Mouse (Mus musculus) retina, postnatal 7 days (tissue): Measurements from ENCODE around the gene Olfr884.

Experiments
- DNase-seq: peaks from one replicate; pipeline ENCODE4 v3.0.0-alpha.2; 2012; ENCODE audit warnings: low read depth, low spot score

Gene Olfr884

DNA sequence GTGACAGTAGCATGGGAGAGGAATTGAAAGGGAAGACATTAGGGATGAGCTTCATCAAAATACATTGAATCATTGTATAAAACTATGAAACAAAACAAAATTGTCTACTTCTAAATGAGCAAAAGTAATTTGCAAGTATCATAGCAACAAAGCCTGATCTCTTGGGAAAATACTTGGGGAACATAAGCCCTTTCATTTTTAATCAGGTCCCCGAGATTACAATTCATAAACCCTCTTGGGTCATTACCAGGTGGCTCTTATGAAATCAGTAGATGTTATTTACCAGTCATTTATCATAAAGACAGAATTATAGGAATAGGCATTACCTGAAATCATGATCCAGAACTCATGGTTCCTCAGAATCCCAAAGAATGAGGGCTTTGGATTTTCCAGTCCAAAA, at the start of gene Olfr884:
TSS of gene Olfr884 (plus strand) at position 301 of the 400 bp plus-strand sequence.
- no peak for DNase-seq

DNA sequence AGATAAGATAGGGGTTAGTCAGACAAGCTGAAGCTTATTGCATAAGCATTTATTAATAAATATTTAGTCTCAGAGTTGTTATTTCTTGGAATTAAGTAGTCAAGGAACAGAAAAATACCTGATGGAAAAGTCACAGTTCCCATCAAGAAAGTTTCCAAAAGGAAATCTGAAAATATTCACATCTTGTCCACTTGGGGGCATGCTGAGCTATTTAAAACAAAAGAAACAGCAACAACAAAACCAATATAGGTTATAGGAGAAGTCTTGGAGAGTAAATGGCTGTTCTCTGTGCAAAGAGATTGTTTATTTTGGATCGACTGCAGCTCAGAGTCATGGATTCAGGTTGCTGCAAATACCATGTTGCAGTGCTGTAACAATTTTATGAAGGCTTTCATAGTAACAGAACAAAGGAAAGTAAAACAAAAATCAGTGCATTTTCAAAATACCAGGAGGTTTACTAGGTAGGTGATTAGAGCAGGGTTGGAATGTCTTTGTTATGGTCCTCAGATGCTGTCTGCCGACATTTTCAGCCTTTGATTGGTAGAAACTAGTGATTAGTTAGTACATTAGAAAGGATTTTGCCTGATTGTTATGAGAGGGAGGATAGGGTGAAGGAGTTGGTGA, 47.7 kb upstream of the Olfr884 start:
- DNase-seq, result no peak

DNA sequence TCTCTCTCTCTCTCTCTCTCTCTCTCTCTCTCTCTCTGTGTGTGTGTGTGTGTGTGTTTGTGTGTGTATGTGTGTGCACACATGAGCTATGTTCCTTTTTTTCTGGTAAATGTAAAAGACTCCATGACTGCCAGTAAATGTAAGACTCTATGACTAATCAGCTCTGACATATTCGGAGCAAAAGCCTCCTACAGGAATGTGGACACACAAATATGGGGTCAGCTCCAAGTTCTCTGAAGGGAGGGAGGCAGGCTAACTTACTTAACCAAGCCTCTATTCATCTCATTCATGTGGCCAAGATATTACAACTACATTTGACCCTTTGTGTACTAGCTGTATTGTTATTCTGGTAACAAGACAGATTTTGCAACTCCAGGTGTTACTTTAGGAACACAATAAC, 46.3 kb upstream of the Olfr884 start:
- DNase-seq, result no peak

DNA sequence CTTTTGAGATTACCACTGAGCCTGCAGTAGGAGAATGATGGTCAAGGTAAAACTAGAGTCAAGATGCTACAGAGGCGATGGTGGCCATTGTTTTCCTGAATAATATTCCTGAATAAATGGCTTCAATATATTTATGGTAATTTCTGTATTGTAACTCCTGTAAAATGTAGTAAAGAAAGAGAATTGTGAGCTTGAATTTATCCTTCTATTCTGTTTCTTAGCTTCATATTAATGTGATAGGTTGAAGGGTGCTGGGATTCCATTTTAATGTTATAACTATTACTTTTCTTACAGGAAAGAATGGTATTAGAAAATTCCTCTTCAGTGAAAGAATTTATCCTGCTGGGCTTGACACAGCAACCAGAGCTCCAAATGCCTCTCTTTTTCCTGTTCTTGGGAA, 20.8 kb upstream of the Olfr884 start, which contains the start of gene Olfr883:
TSS of gene Olfr883 (plus strand) at position 301 of the 400 bp plus-strand sequence.
- no peak for DNase-seq

DNA sequence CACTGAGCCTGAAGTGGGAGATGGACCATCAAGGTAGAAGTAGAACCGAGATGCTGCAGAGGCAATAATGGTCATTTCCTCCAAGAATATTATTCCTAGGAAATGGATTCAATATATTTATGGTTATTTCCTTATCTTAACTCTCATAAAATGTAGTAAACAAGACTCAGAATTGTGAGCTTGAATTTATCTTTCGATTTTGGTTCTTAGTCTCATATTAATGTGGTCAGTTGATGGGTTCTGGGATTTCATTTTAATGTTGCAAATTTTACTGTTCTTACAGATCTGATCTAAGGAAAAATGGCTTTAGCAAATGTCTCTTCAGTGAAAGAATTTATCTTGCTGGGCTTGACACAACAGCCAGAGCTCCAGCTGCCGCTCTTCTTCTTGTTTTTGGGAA, 14.7 kb downstream of the Olfr884 start, which contains the start of gene Olfr885:
TSS of gene Olfr885 (plus strand) at position 301 of the 400 bp plus-strand sequence.
- no peak for DNase-seq

DNA sequence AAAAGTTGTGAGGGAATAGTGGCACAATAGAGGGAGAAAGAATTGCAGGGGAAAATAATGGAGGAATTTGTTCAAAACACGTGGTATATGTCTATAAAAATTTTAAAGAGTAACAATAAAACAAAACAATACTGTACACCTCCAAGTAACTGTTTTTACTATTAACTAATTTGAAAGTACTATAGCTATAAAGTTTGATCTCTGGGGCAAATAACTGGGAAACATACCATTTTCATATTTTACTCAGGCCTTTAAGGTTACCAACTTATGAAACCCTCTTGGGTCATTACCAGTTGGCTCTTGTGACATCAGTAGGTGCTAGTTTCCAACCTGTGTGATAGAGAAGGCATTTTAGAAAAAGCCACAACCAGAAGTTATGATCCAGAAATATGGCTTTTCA, 37.4 kb downstream of the Olfr884 start, which contains the start of gene Olfr887:
TSS of gene Olfr887 (plus strand) at position 301 of the 400 bp plus-strand sequence.
- no peak for DNase-seq
